Mouse (Mus musculus): ENCODE measurements around the gene Edil3. TPM values are rescaled to one million over a fixed set of nuclear protein-coding genes. Genes with fewer than 3 reads are reported as not detected.
"Not testable (repeated sequence)": the region's sequence is repeated elsewhere in the genome, so short reads cannot be mapped to it uniquely, and the experiment has no call there.

Gene Edil3
- total RNA-seq, 2 experiments from 2014 or later = not detected

GRCm38 (mm10) chr13:88916503-88916902, 95.2 kb downstream of the Edil3 start:
- no peak for ATAC-seq (replicated peaks; ENCODE audit: low FRiP score, low TSS enrichment, poor library complexity, severe bottlenecking)

GRCm38 (mm10) chr13:88929626-88930025, 108.4 kb downstream of the Edil3 start:
- ATAC-seq (replicated peaks; ENCODE audit: low FRiP score, low TSS enrichment, poor library complexity, severe bottlenecking) = no peak

GRCm38 (mm10) chr13:88938564-88938963, 117.3 kb downstream of the Edil3 start:
- no peak for ATAC-seq (replicated peaks; ENCODE audit: low FRiP score, low TSS enrichment, poor library complexity, severe bottlenecking)

GRCm38 (mm10) chr13:88972355-88972754, 151.1 kb downstream of the Edil3 start:
- ATAC-seq (replicated peaks; ENCODE audit: low FRiP score, low TSS enrichment, poor library complexity, severe bottlenecking) = no peak

GRCm38 (mm10) chr13:89007696-89008427, 186.6 kb downstream of the Edil3 start:
- ATAC-seq (replicated peaks; ENCODE audit: low FRiP score, low TSS enrichment, poor library complexity, severe bottlenecking) = no peak

- ATAC-seq (replicated peaks; ENCODE audit: low FRiP score, low TSS enrichment, poor library complexity, severe bottlenecking) = no peak
Observed at GRCm38 (mm10) chr13:89012500-89012899, 191.2 kb downstream of the Edil3 start.

- no peak for ATAC-seq (replicated peaks; ENCODE audit: low FRiP score, low TSS enrichment, poor library complexity, severe bottlenecking)
Observed at GRCm38 (mm10) chr13:89029817-89030539, 208.7 kb downstream of the Edil3 start.

- ATAC-seq (replicated peaks; ENCODE audit: low FRiP score, low TSS enrichment, poor library complexity, severe bottlenecking) = no peak
Observed at GRCm38 (mm10) chr13:89035711-89036110, 214.4 kb downstream of the Edil3 start.

GRCm38 (mm10) chr13:89041495-89041894, 220.2 kb downstream of the Edil3 start:
- ATAC-seq (replicated peaks; ENCODE audit: low FRiP score, low TSS enrichment, poor library complexity, severe bottlenecking) = no peak

- not testable (repeated sequence) for ATAC-seq (replicated peaks; ENCODE audit: low FRiP score, low TSS enrichment, poor library complexity, severe bottlenecking)
Observed at GRCm38 (mm10) chr13:89070132-89070531, 248.9 kb downstream of the Edil3 start.

- ATAC-seq (replicated peaks; ENCODE audit: low FRiP score, low TSS enrichment, poor library complexity, severe bottlenecking) = no peak
Observed at GRCm38 (mm10) chr13:89076212-89076611, 254.9 kb downstream of the Edil3 start.

GRCm38 (mm10) chr13:89105889-89106288, 284.6 kb downstream of the Edil3 start:
- ATAC-seq (replicated peaks; ENCODE audit: low FRiP score, low TSS enrichment, poor library complexity, severe bottlenecking) = no peak

- ATAC-seq (replicated peaks; ENCODE audit: low FRiP score, low TSS enrichment, poor library complexity, severe bottlenecking) = no peak
Observed at GRCm38 (mm10) chr13:89117551-89117950, 296.3 kb downstream of the Edil3 start.

- ATAC-seq (replicated peaks; ENCODE audit: low FRiP score, low TSS enrichment, poor library complexity, severe bottlenecking) = no peak
Observed at GRCm38 (mm10) chr13:89119809-89120208, 298.5 kb downstream of the Edil3 start.

- ATAC-seq (replicated peaks; ENCODE audit: low FRiP score, low TSS enrichment, poor library complexity, severe bottlenecking) = no peak
Observed at GRCm38 (mm10) chr13:89122511-89123253, 301.4 kb downstream of the Edil3 start.

- no peak for ATAC-seq (replicated peaks; ENCODE audit: low FRiP score, low TSS enrichment, poor library complexity, severe bottlenecking)
Observed at GRCm38 (mm10) chr13:89123396-89123795, 302.1 kb downstream of the Edil3 start.

- no peak for ATAC-seq (replicated peaks; ENCODE audit: low FRiP score, low TSS enrichment, poor library complexity, severe bottlenecking)
Observed at GRCm38 (mm10) chr13:89146056-89146547, 324.8 kb downstream of the Edil3 start.

GRCm38 (mm10) chr13:89151878-89152277, 330.6 kb downstream of the Edil3 start:
- no peak for ATAC-seq (replicated peaks; ENCODE audit: low FRiP score, low TSS enrichment, poor library complexity, severe bottlenecking)

GRCm38 (mm10) chr13:89167960-89168359, 346.7 kb downstream of the Edil3 start:
- no peak for ATAC-seq (replicated peaks; ENCODE audit: low FRiP score, low TSS enrichment, poor library complexity, severe bottlenecking)

- no peak for ATAC-seq (replicated peaks; ENCODE audit: low FRiP score, low TSS enrichment, poor library complexity, severe bottlenecking)
Observed at GRCm38 (mm10) chr13:89170040-89170439, 348.8 kb downstream of the Edil3 start.

All from megakaryocyte-erythroid progenitor cell, adult 5-6 weeks (primary cell).